Mouse (Mus musculus): ENCODE data around the gene Galr3. TPM values are rescaled to one million over a fixed set of nuclear protein-coding genes. Genes with fewer than 3 reads are reported as not detected.

The Galr3 gene
- not detected in 2 replicates for polyA plus RNA-seq (2015; fragmentation: Nextera tagmentation; extraction: Ambion mirVana)

- Histone ChIP-seq H3K4me3 (peak within 1 kb of the TSS; percentile 56), H3K9ac (peak within 1 kb of the TSS; percentile 31), H3K9me3 (no peaks in the 10 kb centered on the region), H3K4me2 (peak within 1 kb of the TSS; percentile 99), H3K4me1 (peaks cover 31% of the 10 kb centered on the region), H3K27ac (no peak within 1 kb of the TSS), H3K27me3 (peaks cover 56% of the 10 kb centered on the region), H3K36me3 (no peaks in the 10 kb centered on the region; the same call in 1 of the 2 replicates)
- no peak for ATAC-seq (ENCODE audit: borderline replicate concordance, extremely low read depth, low FRiP score, low TSS enrichment)
- WGBS: 74% methylated on average over 6 of the region's 6 CpGs
Observed at GRCm38 (mm10) chr15:79041585-79041984, at the start of gene Galr3. Gene Galr3 (plus strand): TSS chr15:79041885.

DNA sequence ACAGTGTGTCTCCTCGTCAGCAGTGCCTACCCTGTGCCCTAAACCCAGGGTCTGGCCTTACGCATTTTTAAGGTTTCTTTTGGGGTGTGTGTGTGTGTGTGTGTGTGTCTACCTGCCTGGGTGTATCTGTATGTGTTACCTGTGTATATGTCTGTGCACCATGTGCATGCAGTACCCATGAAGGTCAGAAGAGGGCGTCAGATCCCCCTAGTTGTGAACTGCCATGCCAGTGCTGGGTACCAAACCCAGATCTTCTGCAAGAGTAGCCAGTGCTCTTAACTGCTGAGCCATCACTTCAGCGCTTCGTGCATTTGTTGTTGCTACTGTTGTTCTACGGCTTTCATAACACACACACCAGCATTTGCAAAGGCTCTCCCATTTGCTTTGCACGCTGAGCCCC, 49.5 kb upstream of the Galr3 start:
- H3K4me1 ChIP-seq: peaks cover 12% of the 10 kb centered on the region
- ATAC-seq (ENCODE audit: borderline replicate concordance, extremely low read depth, low FRiP score, low TSS enrichment): no peak
- no peaks in the 10 kb centered on the region for H3K27me3 ChIP-seq
- no peaks in the 10 kb centered on the region for H3K9me3 ChIP-seq
- H3K27ac ChIP-seq: no peak overlapping the region
- H3K4me3 ChIP-seq: no peak overlapping the region
- 90% methylated on average over 7 of the region's 7 CpGs for WGBS
- H3K9ac ChIP-seq: no peak overlapping the region
- no peak overlapping the region for H3K4me2 ChIP-seq
- peaks cover 70% of the 10 kb centered on the region for H3K36me3 ChIP-seq

- H3K27me3 ChIP-seq: no peaks in the 10 kb centered on the region
- H3K9me3 ChIP-seq: no peaks in the 10 kb centered on the region
- no peak overlapping the region for H3K4me3 ChIP-seq
- 93% methylated on average over 24 of the region's 24 CpGs for WGBS
- H3K27ac ChIP-seq: no peak overlapping the region
- no peak overlapping the region for H3K9ac ChIP-seq
- H3K4me1 ChIP-seq: peaks cover 9% of the 10 kb centered on the region
- H3K4me2 ChIP-seq: no peak overlapping the region
- H3K36me3 ChIP-seq: peaks cover 70% of the 10 kb centered on the region
- ATAC-seq (ENCODE audit: borderline replicate concordance, extremely low read depth, low FRiP score, low TSS enrichment): no peak
Observed at GRCm38 (mm10) chr15:78992925-78993324, 48.8 kb upstream of the Galr3 start.

DNA sequence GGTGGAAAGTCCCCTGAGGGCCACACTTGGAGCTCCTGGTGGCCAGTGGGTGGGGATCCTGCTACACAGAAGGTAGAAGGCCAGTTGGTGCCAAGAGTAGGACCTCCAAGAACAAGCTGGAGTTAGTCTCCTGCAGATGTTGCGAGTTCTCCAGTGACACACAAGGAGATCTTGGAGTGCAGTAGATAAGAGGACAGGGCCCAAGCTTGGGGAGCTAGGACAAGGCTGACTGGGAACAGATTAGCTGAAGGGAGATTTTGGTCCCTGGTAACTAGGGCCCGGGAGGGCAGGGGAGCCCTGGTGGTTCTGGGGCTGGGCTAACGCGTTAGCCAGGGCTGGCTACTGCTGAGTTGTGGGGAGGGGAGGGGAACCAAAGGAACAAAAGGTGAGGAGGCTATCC, 45.8 kb upstream of the Galr3 start:
- Histone ChIP-seq H3K27me3 (no peaks in the 10 kb centered on the region), H3K4me1 (no peaks in the 10 kb centered on the region), H3K36me3 (peaks cover 71% of the 10 kb centered on the region), H3K9ac (no peak overlapping the region), H3K4me3 (no peak overlapping the region), H3K9me3 (no peaks in the 10 kb centered on the region), H3K4me2 (no peak overlapping the region), H3K27ac (no peak overlapping the region)
- 84% methylated on average over 4 of the region's 4 CpGs for WGBS
- no peak for ATAC-seq (ENCODE audit: borderline replicate concordance, extremely low read depth, low FRiP score, low TSS enrichment)

- Histone ChIP-seq H3K9ac (no peak overlapping the region), H3K9me3 (no peaks in the 10 kb centered on the region), H3K27me3 (no peaks in the 10 kb centered on the region), H3K4me3 (no peak overlapping the region), H3K36me3 (peaks cover 71% of the 10 kb centered on the region), H3K4me2 (no peak overlapping the region), H3K27ac (no peak overlapping the region), H3K4me1 (no peaks in the 10 kb centered on the region)
- 85% methylated on average over 3 of the region's 3 CpGs for WGBS
- ATAC-seq (ENCODE audit: borderline replicate concordance, extremely low read depth, low FRiP score, low TSS enrichment): no peak
Observed at GRCm38 (mm10) chr15:78996663-78997062, 45.0 kb upstream of the Galr3 start.

DNA sequence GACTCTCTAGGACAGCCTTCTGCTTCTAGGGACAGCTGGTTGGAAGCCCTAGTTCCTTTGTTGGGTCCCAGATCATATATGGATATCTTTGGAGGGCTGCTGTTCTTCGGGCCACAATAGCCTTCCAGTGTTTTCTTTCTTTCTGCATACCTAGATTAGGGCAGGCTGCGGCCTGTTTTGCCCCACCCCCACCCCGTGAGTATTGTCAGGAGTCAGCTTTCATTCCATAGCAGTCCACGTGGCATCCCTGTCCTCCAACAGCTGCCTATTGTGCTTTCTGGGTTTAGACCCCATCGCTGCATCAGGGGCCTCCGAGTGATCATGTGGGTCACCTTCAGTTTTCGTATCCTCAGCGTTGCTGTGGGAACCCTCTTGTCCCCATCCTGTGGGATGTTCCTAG, 43.3 kb upstream of the Galr3 start:
- H3K4me1 ChIP-seq: no peaks in the 10 kb centered on the region
- H3K9me3 ChIP-seq: no peaks in the 10 kb centered on the region
- H3K4me3 ChIP-seq: no peak overlapping the region
- no peak overlapping the region for H3K27ac ChIP-seq
- H3K27me3 ChIP-seq: no peaks in the 10 kb centered on the region
- ATAC-seq (ENCODE audit: borderline replicate concordance, extremely low read depth, low FRiP score, low TSS enrichment): no peak
- no peak overlapping the region for H3K4me2 ChIP-seq
- WGBS: 65% methylated on average over 8 of the region's 8 CpGs
- H3K9ac ChIP-seq: no peak overlapping the region
- H3K36me3 ChIP-seq: peaks cover 69% of the 10 kb centered on the region

GRCm38 (mm10) chr15:78999586-78999985, 42.1 kb upstream of the Galr3 start:
- Histone ChIP-seq H3K4me1 (no peaks in the 10 kb centered on the region), H3K36me3 (peaks cover 69% of the 10 kb centered on the region), H3K27ac (no peak overlapping the region), H3K27me3 (no peaks in the 10 kb centered on the region), H3K9ac (no peak overlapping the region), H3K9me3 (no peaks in the 10 kb centered on the region), H3K4me3 (no peak overlapping the region), H3K4me2 (no peak overlapping the region)
- WGBS: 80% methylated on average over 11 of the region's 11 CpGs
- no peak for ATAC-seq (ENCODE audit: borderline replicate concordance, extremely low read depth, low FRiP score, low TSS enrichment)

GRCm38 (mm10) chr15:79000357-79000791, 41.3 kb upstream of the Galr3 start:
- Histone ChIP-seq H3K27ac (no peak overlapping the region), H3K9me3 (no peaks in the 10 kb centered on the region), H3K4me2 (no peak overlapping the region), H3K27me3 (no peaks in the 10 kb centered on the region), H3K36me3 (peaks cover 69% of the 10 kb centered on the region), H3K9ac (no peak overlapping the region), H3K4me3 (no peak overlapping the region), H3K4me1 (no peaks in the 10 kb centered on the region)
- 68% methylated on average over 7 of the region's 7 CpGs for WGBS
- no peak for ATAC-seq (ENCODE audit: borderline replicate concordance, extremely low read depth, low FRiP score, low TSS enrichment)

DNA sequence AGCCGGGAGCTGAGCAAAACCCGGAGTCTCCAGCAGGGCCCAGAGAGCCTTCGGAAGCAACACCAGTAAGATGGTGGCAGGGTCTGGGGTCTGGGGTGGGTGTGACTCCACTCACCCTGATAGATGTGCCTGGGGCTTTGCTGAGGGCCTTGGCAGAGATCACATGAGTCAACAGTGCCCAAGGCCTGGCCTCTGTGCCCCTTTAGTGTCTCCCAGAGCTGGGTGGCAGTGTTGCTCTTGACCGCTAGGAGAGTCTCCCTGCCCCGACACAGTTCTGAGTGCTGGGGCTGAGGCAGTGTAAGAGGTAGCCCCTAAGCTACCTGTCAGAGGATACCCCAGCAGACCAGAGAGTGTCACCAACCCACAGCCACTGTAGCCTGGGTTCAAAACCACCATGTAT, 40.1 kb upstream of the Galr3 start:
- 88% methylated on average over 5 of the region's 5 CpGs for WGBS

DNA sequence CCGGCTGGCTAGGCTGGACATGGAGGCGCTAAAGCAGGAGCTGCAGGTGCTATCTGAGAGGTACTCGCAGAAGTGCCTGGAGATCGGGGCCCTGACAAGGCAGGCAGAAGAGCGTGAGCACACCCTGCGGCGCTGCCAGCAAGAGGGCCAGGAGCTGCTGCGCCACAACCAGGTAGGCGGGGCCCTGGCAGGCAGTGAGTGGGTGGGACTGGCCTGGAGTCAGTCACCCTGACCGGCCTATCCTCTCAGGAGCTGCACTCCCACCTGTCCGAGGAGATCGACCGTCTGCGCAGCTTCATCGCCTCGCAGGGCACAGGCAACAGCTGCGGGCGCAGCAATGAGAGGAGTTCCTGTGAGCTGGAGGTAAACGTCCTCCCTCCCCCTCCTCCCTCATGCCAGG, 39.6 kb upstream of the Galr3 start:
- no peak for ATAC-seq (ENCODE audit: borderline replicate concordance, extremely low read depth, low FRiP score, low TSS enrichment)
- Histone ChIP-seq H3K9ac (no peak overlapping the region), H3K4me3 (no peak overlapping the region), H3K4me2 (no peak overlapping the region), H3K9me3 (no peaks in the 10 kb centered on the region), H3K36me3 (peaks cover 70% of the 10 kb centered on the region), H3K4me1 (no peaks in the 10 kb centered on the region), H3K27me3 (no peaks in the 10 kb centered on the region), H3K27ac (no peak overlapping the region)
- WGBS: 48% methylated on average over 19 of the region's 19 CpGs

More for the DNA sequence above, 40.1 kb upstream of the Galr3 start:
- Histone ChIP-seq H3K27me3 (no peaks in the 10 kb centered on the region), H3K27ac (no peak overlapping the region), H3K4me1 (no peaks in the 10 kb centered on the region), H3K4me3 (no peak overlapping the region), H3K9me3 (no peaks in the 10 kb centered on the region), H3K36me3 (peaks cover 72% of the 10 kb centered on the region), H3K4me2 (no peak overlapping the region), H3K9ac (no peak overlapping the region)
- ATAC-seq (ENCODE audit: borderline replicate concordance, extremely low read depth, low FRiP score, low TSS enrichment): no peak

DNA sequence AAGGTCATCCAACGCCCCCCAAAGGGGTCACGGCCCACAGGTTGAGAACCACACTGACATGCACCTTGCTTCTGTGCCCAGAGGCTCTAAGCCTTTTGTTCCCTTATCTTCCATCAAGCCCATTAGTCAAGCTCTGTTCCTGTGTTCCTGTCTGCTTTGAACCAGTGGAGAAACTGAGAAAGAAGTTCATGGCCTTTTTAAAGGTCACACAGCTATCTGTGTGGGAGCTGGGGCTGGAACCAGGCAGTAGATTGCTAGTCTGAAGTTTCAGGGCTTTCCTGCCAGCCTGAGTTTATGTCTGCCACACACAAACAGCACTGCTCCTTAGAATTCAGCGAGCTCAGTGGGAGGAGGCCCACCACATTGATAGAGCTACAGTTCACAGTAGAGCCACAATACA, 38.6 kb upstream of the Galr3 start:
- WGBS: 84% methylated on average over 3 of the region's 3 CpGs
- Histone ChIP-seq H3K9me3 (no peaks in the 10 kb centered on the region), H3K36me3 (peaks cover 70% of the 10 kb centered on the region), H3K27ac (no peak overlapping the region), H3K9ac (no peak overlapping the region), H3K4me3 (no peak overlapping the region), H3K27me3 (no peaks in the 10 kb centered on the region), H3K4me1 (no peaks in the 10 kb centered on the region), H3K4me2 (no peak overlapping the region)
- no peak for ATAC-seq (ENCODE audit: borderline replicate concordance, extremely low read depth, low FRiP score, low TSS enrichment)

GRCm38 (mm10) chr15:79005581-79005980, 36.1 kb upstream of the Galr3 start:
- Histone ChIP-seq H3K9ac (no peak overlapping the region), H3K4me1 (no peaks in the 10 kb centered on the region), H3K36me3 (peaks cover 57% of the 10 kb centered on the region), H3K4me2 (no peak overlapping the region), H3K27me3 (no peaks in the 10 kb centered on the region), H3K27ac (no peak overlapping the region), H3K9me3 (no peaks in the 10 kb centered on the region), H3K4me3 (no peak overlapping the region)
- no peak for ATAC-seq (ENCODE audit: borderline replicate concordance, extremely low read depth, low FRiP score, low TSS enrichment)
- WGBS: 85% methylated on average over 9 of the region's 9 CpGs

GRCm38 (mm10) chr15:79006638-79007037, 35.0 kb upstream of the Galr3 start:
- 78% methylated on average over 3 of the region's 3 CpGs for WGBS
- Histone ChIP-seq H3K27me3 (no peaks in the 10 kb centered on the region), H3K9me3 (no peaks in the 10 kb centered on the region), H3K36me3 (peaks cover 46% of the 10 kb centered on the region), H3K4me1 (no peaks in the 10 kb centered on the region), H3K9ac (no peak overlapping the region), H3K4me3 (no peak overlapping the region), H3K4me2 (no peak overlapping the region), H3K27ac (no peak overlapping the region)
- no peak for ATAC-seq (ENCODE audit: borderline replicate concordance, extremely low read depth, low FRiP score, low TSS enrichment)
